Comparison of ENCODE assay signal across 13 mouse cellular contexts in the genomic region with DNA sequence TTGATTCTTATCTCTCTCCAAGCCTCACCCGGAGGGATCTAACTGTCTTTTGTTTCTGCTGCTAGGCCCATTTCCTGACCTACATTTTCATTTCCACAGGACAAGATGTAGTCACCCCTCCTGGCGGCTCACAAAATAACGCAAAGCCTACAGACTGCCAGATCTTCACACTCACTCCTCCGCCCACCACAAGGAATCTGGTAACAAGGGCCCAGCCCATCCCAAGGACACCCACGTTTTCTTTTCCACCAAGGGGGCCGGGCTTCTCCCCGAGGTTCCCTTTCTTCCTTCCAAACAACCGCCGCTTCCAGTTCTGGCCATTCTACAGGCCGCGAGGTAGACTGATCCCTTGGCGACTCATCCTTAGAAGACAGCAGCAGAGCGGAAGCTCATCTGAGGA. TPM values are rescaled to one million over a fixed set of nuclear protein-coding genes. Genes with fewer than 3 reads are reported as not detected.
DNase-seq lines count a peak whose midpoint lies in the region; ATAC-seq and TF ChIP-seq lines count a peak whose summit lies in the region.
"Had no signal": no experiment of that assay in that cellular context is flagged by ENCODE, and none has a peak within 500 bp of the region (broad histone marks: within the 10 kb centered on the region; RNA-seq: fewer than 3 reads in every experiment).

No protein-coding gene starts in this region.

- H3K4me2 ChIP-seq in hindbrain, embryonic 11.5 days (replicated peaks; ENCODE audit: low read depth, low read length) = no peak overlapping the region
- no peak overlapping the region for H3K4me2 ChIP-seq in forebrain, postnatal 0 days (ENCODE audit: low read depth)
- H3K4me2 ChIP-seq: embryonic facial prominence, embryonic 12.5 days; neural tube, embryonic 13.5 days had no signal

- H3K4me1 ChIP-seq in hindbrain, embryonic 11.5 days (replicated peaks; ENCODE audit: control insufficient read depth, insufficient read depth, low read length) = no peaks in the 10 kb centered on the region
- no peaks in the 10 kb centered on the region for H3K4me1 ChIP-seq in limb, embryonic 10.5 days
- H3K4me1 ChIP-seq in forebrain, postnatal 0 days (ENCODE audit: insufficient read depth) = no peaks in the 10 kb centered on the region
- H3K4me1 ChIP-seq: embryonic facial prominence, embryonic 12.5 days; neural tube, embryonic 13.5 days had no signal

- peak; percentile 6 for DNase-seq in cerebellum, postnatal 14 days
- DNase-seq in ovary, postnatal 36 days (ENCODE audit: low spot score) = peak; percentile 20
- no peak for DNase-seq in ovary, postnatal 14 days (ENCODE audit: low spot score)
- peak; percentile 17 to 20 for DNase-seq in layer of hippocampus, postnatal 36 days
- DNase-seq in hindbrain, embryonic 11.5 days (ENCODE audit: low spot score) = no peak
- no peak for DNase-seq in limb, embryonic 10.5 days (ENCODE audit: low spot score)
- DNase-seq in forebrain, postnatal 0 days = no peak

- no peak for ATAC-seq in cerebellum, adult (ENCODE audit: insufficient number of reproducible peaks, low FRiP score, low TSS enrichment)
- no peak for ATAC-seq in hindbrain, embryonic 11.5 days (ENCODE audit: low FRiP score)
- ATAC-seq in forebrain, postnatal 0 days = no peak

- H3K27ac ChIP-seq in hindbrain, embryonic 11.5 days (ENCODE audit: low read depth, low read length) = no peak overlapping the region
- no peak overlapping the region for H3K27ac ChIP-seq in limb, embryonic 10.5 days
- no peak overlapping the region for H3K27ac ChIP-seq in forebrain, postnatal 0 days (ENCODE audit: low read depth, low read length)
- H3K27ac ChIP-seq: embryonic facial prominence, embryonic 12.5 days; macrophage; neural tube, embryonic 13.5 days had no signal

- no peak for TF ChIP-seq CTCF in forebrain, postnatal 0 days (IDR thresholded peaks at IDR 0.05; ENCODE audit: low read depth)

- H3K27me3 ChIP-seq in hindbrain, embryonic 11.5 days (ENCODE audit: control insufficient read depth, insufficient read depth, low read length) = no peaks in the 10 kb centered on the region
- no peaks in the 10 kb centered on the region for H3K27me3 ChIP-seq in limb, embryonic 10.5 days (ENCODE audit: low read depth, poor library complexity, severe bottlenecking)
- no peaks in the 10 kb centered on the region for H3K27me3 ChIP-seq in forebrain, postnatal 0 days (ENCODE audit: insufficient read depth, low read length)
- H3K27me3 ChIP-seq: embryonic facial prominence, embryonic 12.5 days; neural tube, embryonic 13.5 days had no signal

- no peaks in the 10 kb centered on the region for H3K36me3 ChIP-seq in hindbrain, embryonic 11.5 days (ENCODE audit: control insufficient read depth, insufficient read depth, low read length)
- H3K36me3 ChIP-seq in limb, embryonic 10.5 days = no peaks in the 10 kb centered on the region
- no peaks in the 10 kb centered on the region for H3K36me3 ChIP-seq in forebrain, postnatal 0 days (ENCODE audit: insufficient read depth)
- H3K36me3 ChIP-seq: embryonic facial prominence, embryonic 12.5 days; neural tube, embryonic 13.5 days had no signal

- no peak overlapping the region for H3K9ac ChIP-seq in hindbrain, embryonic 11.5 days (ENCODE audit: low read depth, low read length)
- H3K9ac ChIP-seq in forebrain, postnatal 0 days = no peak overlapping the region
- H3K9ac ChIP-seq: embryonic facial prominence, embryonic 12.5 days; neural tube, embryonic 13.5 days had no signal

- no peaks in the 10 kb centered on the region for H3K9me3 ChIP-seq in hindbrain, embryonic 11.5 days (ENCODE audit: control insufficient read depth, low read length)
- H3K9me3 ChIP-seq in limb, embryonic 10.5 days (replicated peaks) = no peaks in the 10 kb centered on the region
- H3K9me3 ChIP-seq in forebrain, postnatal 0 days (ENCODE audit: low read length) = no peaks in the 10 kb centered on the region
- H3K9me3 ChIP-seq: embryonic facial prominence, embryonic 12.5 days had no signal

- 65% methylated on average over 13 of the region's 13 CpGs for WGBS in hindbrain, embryonic 11.5 days
- 61% methylated on average over 13 of the region's 13 CpGs for WGBS in limb, embryonic 10.5 days
- WGBS in forebrain, postnatal 0 days = 60% methylated on average over 13 of the region's 13 CpGs

- H3K4me3 ChIP-seq in hindbrain, embryonic 11.5 days (ENCODE audit: low read depth, low read length) = no peak overlapping the region
- no peak overlapping the region for H3K4me3 ChIP-seq in limb, embryonic 10.5 days
- H3K4me3 ChIP-seq in forebrain, postnatal 0 days (ENCODE audit: low read depth, low read length) = no peak overlapping the region
- H3K4me3 ChIP-seq: embryonic facial prominence, embryonic 12.5 days; neural tube, embryonic 13.5 days had no signal

RNA-seq across cellular contexts. Expression of gene Odaph, which starts 7.3 kb away (rescaled TPM):
- total RNA-seq in layer of hippocampus, postnatal 36 days (2021) = not detected
- polyA plus RNA-seq in hindbrain, embryonic 11.5 days (2014; fragmentation: Nextera tagmentation; extraction: Ambion mirVana) = not detected in 2 replicates
- polyA plus RNA-seq in limb, embryonic 10.5 days (2016; fragmentation: Nextera tagmentation; extraction: Ambion mirVana) = not detected in 2 replicates
- 0.43 TPM in 1 of 2 replicates, not detected in the other for total RNA-seq in forebrain, postnatal 0 days (2014; rRNA removed)
- polyA plus RNA-seq in forebrain, postnatal 0 days (2015; fragmentation: Nextera tagmentation; extraction: Ambion mirVana) = 0.28 TPM in 1 of 2 replicates, not detected in the other
- polyA plus RNA-seq: embryonic facial prominence, embryonic 12.5 days; heart, embryonic 14.5 days; macrophage; neural tube, embryonic 13.5 days; thymus, postnatal 0 days had no signal

RNA-seq across cellular contexts. Expression of gene Rchy1, which starts 31.7 kb away (rescaled TPM):
- total RNA-seq in layer of hippocampus, postnatal 36 days (2021) = 10 to 100 TPM; 53.5 to 55.6 TPM
- 46.0 and 58.4 TPM in 2 replicates for polyA plus RNA-seq in hindbrain, embryonic 11.5 days (2014; fragmentation: Nextera tagmentation; extraction: Ambion mirVana)
- 58.0 and 66.0 TPM in 2 replicates for polyA plus RNA-seq in limb, embryonic 10.5 days (2016; fragmentation: Nextera tagmentation; extraction: Ambion mirVana)
- total RNA-seq in forebrain, postnatal 0 days (2014; rRNA removed) = 39.9 and 40.0 TPM in 2 replicates
- polyA plus RNA-seq in forebrain, postnatal 0 days (2015; fragmentation: Nextera tagmentation; extraction: Ambion mirVana) = 44.2 and 67.1 TPM in 2 replicates

RNA-seq across cellular contexts. Expression of gene Cdkl2, which starts 49.1 kb away (rescaled TPM):
- 10 to 100 TPM; 39.8 to 42.5 TPM for total RNA-seq in layer of hippocampus, postnatal 36 days (2021)
- 1.4 and 1.7 TPM in 2 replicates for polyA plus RNA-seq in hindbrain, embryonic 11.5 days (2014; fragmentation: Nextera tagmentation; extraction: Ambion mirVana)
- polyA plus RNA-seq in limb, embryonic 10.5 days (2016; fragmentation: Nextera tagmentation; extraction: Ambion mirVana) = 0.09 and 0.20 TPM in 2 replicates
- 17.6 and 20.8 TPM in 2 replicates for total RNA-seq in forebrain, postnatal 0 days (2014; rRNA removed)
- 17.6 and 24.1 TPM in 2 replicates for polyA plus RNA-seq in forebrain, postnatal 0 days (2015; fragmentation: Nextera tagmentation; extraction: Ambion mirVana)

Comparison
In these comparisons a context has a peak if more than half of its experiments do, and no peak if none do; other contexts are left out.
1. DNase-seq: peak in cerebellum, postnatal 14 days (2 of 2), ovary, postnatal 36 days (single experiment) and layer of hippocampus, postnatal 36 days (2 of 2); none in ovary, postnatal 14 days (single experiment), hindbrain, embryonic 11.5 days (single experiment), limb, embryonic 10.5 days (single experiment) and forebrain, postnatal 0 days (single experiment).